Mouse (Mus musculus) right cerebral cortex, adult 18-20 months (tissue): ENCODE results near the gene Olfr995.

Experiments
- DNase-seq: peaks from one replicate; pipeline ENCODE4 v3.0.0; 2022; ENCODE audit warnings: mixed read lengths

Olfr995 gene

DNA sequence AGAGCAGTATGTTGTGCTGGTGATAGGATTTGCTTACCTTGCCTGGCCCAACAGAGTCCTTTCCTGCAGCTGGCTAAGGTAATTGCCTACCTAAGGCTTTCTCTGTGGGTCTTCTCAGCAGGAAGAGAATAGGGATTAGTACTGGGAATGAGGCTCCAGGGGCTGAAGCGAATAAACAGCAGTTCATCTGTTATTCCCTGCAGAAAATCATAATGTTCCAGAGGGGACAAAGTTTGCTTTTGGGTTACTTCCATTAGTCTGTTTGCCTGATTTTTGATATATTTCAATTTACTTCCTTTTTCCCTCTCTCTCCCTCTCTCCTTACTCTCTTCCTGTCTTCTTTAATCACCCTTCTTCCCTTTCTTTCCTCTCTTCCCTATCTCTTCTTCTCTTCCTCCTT lies at the start of gene Olfr995:
Gene Olfr995, minus strand, starts transcription at position 101 of the 400 bp plus-strand sequence.
- no peak for DNase-seq

DNA sequence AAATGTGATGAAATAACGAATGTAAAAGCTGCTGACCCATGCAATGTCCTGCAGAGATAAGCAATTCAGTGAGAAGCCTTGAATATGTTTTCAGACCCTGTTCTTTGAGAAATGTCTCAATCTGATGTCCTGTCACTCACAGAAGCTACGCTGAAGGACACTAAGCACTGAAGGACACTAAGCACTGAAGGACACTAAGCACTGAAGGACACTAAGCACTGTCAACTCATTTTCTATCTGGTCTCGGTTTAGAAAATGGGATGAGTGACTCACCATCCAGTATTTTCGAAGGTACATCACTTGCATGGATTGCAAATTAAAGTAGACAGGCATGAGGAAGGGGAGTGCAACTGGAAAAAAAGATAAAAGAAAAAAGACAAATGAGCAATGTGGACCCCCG lies 47.0 kb upstream of the Olfr995 start:
- no peak for DNase-seq

GRCm38 (mm10) chr2:85466801-85467325 lies 23.4 kb upstream of the Olfr995 start:
- no peak for DNase-seq

DNA sequence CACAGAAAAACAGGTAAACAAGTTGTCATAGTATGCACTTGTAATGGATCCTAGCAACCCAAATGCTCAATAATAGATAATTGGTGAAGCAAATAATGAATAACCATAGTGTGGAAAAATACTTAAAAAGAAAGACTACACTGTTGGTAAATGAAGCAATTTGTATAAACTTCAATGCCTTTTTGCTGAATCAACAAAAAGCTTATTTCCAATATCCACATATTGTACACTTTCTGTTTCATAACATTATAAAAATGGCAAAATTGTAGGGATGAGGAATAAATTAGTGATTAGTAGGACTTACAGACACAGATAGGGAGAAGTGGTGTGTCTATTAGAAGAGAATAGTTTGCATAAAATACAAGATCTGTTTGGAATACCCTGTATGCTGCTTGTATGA lies 893 bp downstream of the Olfr995 start:
- no peak for DNase-seq

- DNase-seq = no peak
Measured at GRCm38 (mm10) chr2:85436351-85436750, 7.1 kb downstream of the Olfr995 start, which contains the start of gene Olfr994. TSS of gene Olfr994 (minus strand) at chr2:85436451.

- peak; percentile 3 for DNase-seq
Measured at GRCm38 (mm10) chr2:85425893-85426292, 17.5 kb downstream of the Olfr995 start.

DNA sequence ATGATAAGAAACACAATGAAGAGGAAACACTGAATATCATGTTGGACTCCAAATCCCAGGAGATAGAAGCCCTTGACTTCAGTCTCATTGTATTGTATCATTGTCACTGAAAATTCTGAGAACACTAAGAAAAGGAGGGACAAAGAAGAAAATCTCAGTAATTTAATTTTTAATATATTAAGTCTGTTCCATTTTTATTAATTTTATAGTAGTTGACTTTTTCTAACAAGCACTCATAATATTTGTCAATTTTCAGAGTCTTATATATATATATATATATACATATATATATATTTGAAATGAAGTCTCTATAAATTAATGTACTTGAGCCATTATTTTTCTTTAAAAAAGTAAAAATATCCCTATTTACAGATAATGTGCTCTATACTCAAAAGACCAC lies 28.7 kb downstream of the Olfr995 start, which contains the start of gene Olfr993:
Gene Olfr993, minus strand, starts transcription at position 101 of the 400 bp plus-strand sequence.
- DNase-seq = no peak

DNA sequence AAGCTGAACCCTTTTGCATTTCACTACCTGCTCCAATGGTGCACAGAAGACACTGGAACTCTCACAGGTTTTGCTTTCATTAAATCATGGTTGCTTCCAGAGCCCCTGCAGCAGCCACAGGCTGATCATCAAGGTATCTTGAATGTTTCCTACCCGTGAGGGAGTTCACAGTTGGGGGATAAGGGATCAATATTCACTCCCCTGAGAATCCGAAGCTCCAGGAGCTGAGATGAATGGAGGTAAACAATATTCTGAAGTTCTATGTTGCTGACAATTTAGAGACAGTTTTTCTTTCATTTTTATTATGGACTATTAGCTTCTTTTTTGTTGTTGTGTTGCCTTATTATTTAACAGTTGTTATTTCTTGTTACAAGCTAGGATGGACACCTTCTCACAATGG lies 34.1 kb downstream of the Olfr995 start, which contains the start of gene Olfr992:
Gene Olfr992, minus strand, starts transcription at position 101 of the 400 bp plus-strand sequence.
- DNase-seq = no peak
